Mouse (Mus musculus): Measurements from ENCODE around the gene Rit1. TPM values are rescaled to one million over a fixed set of nuclear protein-coding genes. Genes with fewer than 3 reads are reported as not detected.
A peak's percentile ranks its signal among the peaks of the same experiment; 100 is the strongest.

Gene Rit1
- total and polyA plus RNA-seq, 3 experiments = 18.4 to 28.7 (median 23.7) TPM

GRCm38 (mm10) chr3:88719098-88719497, 2.5 kb downstream of the Rit1 start:
- Histone ChIP-seq H3K4me2 (ENCODE audit: insufficient read depth, low read depth, poor library complexity, severe bottlenecking) (no peak overlapping the region; the same call in 1 of the 2 replicates), H3K4me3 (replicated peaks in 1 of 3; ENCODE audit: low read depth in 2 of 3, low read length in 2 of 3, poor library complexity in 1 of 3) (no peak overlapping the region), H3K79me2 (replicated peaks; ENCODE audit: control insufficient read depth, extremely low read depth, insufficient read depth, poor library complexity, severe bottlenecking) (no peaks in the 10 kb centered on the region), H3K9ac (ENCODE audit: insufficient read depth, low read depth) (no peak overlapping the region), H3K4me1 (ENCODE audit: control insufficient read depth in 1 of 2, insufficient read depth in 2 of 2) (peaks cover 6 to 43% of the 10 kb centered on the region in 2 experiments), H3K36me3 (replicated peaks in 1 of 2; ENCODE audit: control insufficient read depth in 1 of 2, insufficient read depth in 1 of 2, low read length in 1 of 2) (peaks cover 10 to 45% of the 10 kb centered on the region in 2 experiments), H3K27ac (ENCODE audit: insufficient read depth, low read depth) (peak overlapping the region; percentile 11; the same call in 1 of the 2 replicates), H3K9me3 (replicated peaks; ENCODE audit: low read length) (no peaks in the 10 kb centered on the region), H3K27me3 (replicated peaks) (no peaks in the 10 kb centered on the region)
- dilution Hi-C loops (cut with MboI; ENCODE audit: extremely low pct_ligation_motif_present, extremely low pct_unique_long_range_greater_than_20kb, low sequenced_read_pairs) = no loop called here
- no peak for DNase-seq (ENCODE audit: extremely low read depth)
- no peak for TF ChIP-seq USF2 (conservative IDR thresholded peaks at IDR 0.05; ENCODE audit: low read depth, low read length)
- peak; percentile 53 for TF ChIP-seq USF1 (IDR thresholded peaks at IDR 0.05; ENCODE audit: low read depth, low read length)
- in situ Hi-C loops (cut with MboI; ENCODE audit: low pct_ligation_motif_present, low pct_unique_long_range_greater_than_20kb, low sequenced_read_pairs) = loop anchor here (5.0 kb wide), 1 partner anchor 33 kb away; no protein-coding TSS in a partner anchor

GRCm38 (mm10) chr3:88736556-88736955, 19.9 kb downstream of the Rit1 start:
- Histone ChIP-seq H3K4me2 (ENCODE audit: insufficient read depth, low read depth, poor library complexity, severe bottlenecking) (no peak overlapping the region), H3K27me3 (replicated peaks) (no peaks in the 10 kb centered on the region), H3K79me2 (replicated peaks; ENCODE audit: control insufficient read depth, extremely low read depth, insufficient read depth, poor library complexity, severe bottlenecking) (no peaks in the 10 kb centered on the region), H3K4me1 (ENCODE audit: control insufficient read depth in 1 of 2, insufficient read depth in 2 of 2) (peaks cover 0 to 2% of the 10 kb centered on the region in 2 experiments; a peak in 2 of 4 replicates), H3K27ac (ENCODE audit: insufficient read depth, low read depth) (no peak overlapping the region), H3K36me3 (replicated peaks in 1 of 2; ENCODE audit: control insufficient read depth in 1 of 2, insufficient read depth in 1 of 2, low read length in 1 of 2) (peaks cover 0 to 10% of the 10 kb centered on the region in 2 experiments), H3K4me3 (replicated peaks in 1 of 3; ENCODE audit: low read depth in 2 of 3, low read length in 2 of 3, poor library complexity in 1 of 3) (no peak overlapping the region), H3K9me3 (replicated peaks; ENCODE audit: low read length) (no peaks in the 10 kb centered on the region), H3K9ac (ENCODE audit: insufficient read depth, low read depth) (no peak overlapping the region)
- in situ Hi-C loops (cut with MboI; ENCODE audit: low pct_ligation_motif_present, low pct_unique_long_range_greater_than_20kb, low sequenced_read_pairs) = loop anchor here (25.0 kb wide), 1 partner anchor 124 kb away; the partner anchor contains the start of gene Arhgef2
- DNase-seq (ENCODE audit: extremely low read depth) = no peak
- TF ChIP-seq KAT2A (IDR thresholded peaks at IDR 0.05; ENCODE audit: insufficient replicate concordance, low read length) = no peak
- no peak for TF ChIP-seq CHD1 (IDR thresholded peaks at IDR 0.05; ENCODE audit: low read depth, low read length)
- no peak for TF ChIP-seq E2F4 (IDR thresholded peaks at IDR 0.05; ENCODE audit: insufficient replicate concordance, low read depth, low read length)
- dilution Hi-C loops (cut with MboI; ENCODE audit: extremely low pct_ligation_motif_present, extremely low pct_unique_long_range_greater_than_20kb, low sequenced_read_pairs) = no loop called here

GRCm38 (mm10) chr3:88738641-88739040, 22.0 kb downstream of the Rit1 start:
- dilution Hi-C loops (cut with MboI; ENCODE audit: extremely low pct_ligation_motif_present, extremely low pct_unique_long_range_greater_than_20kb, low sequenced_read_pairs) (no loop called here), in situ Hi-C loops (cut with MboI; ENCODE audit: low pct_ligation_motif_present, low pct_unique_long_range_greater_than_20kb, low sequenced_read_pairs) (loop anchor here (25.0 kb wide), 1 partner anchor 126 kb away; the partner anchor contains the start of gene Arhgef2)
- H3K79me2 ChIP-seq (replicated peaks; ENCODE audit: control insufficient read depth, extremely low read depth, insufficient read depth, poor library complexity, severe bottlenecking) = no peaks in the 10 kb centered on the region
- no peak overlapping the region for H3K4me2 ChIP-seq (ENCODE audit: insufficient read depth, low read depth, poor library complexity, severe bottlenecking)
- no peak overlapping the region for H3K4me3 ChIP-seq (replicated peaks in 1 of 3; ENCODE audit: low read depth in 2 of 3, low read length in 2 of 3, poor library complexity in 1 of 3)
- peaks cover 5 to 22% of the 10 kb centered on the region in 2 experiments; a peak in 3 of 4 replicates for H3K4me1 ChIP-seq (ENCODE audit: control insufficient read depth in 1 of 2, insufficient read depth in 2 of 2)
- H3K9me3 ChIP-seq (replicated peaks; ENCODE audit: low read length) = no peaks in the 10 kb centered on the region
- H3K36me3 ChIP-seq (replicated peaks in 1 of 2; ENCODE audit: control insufficient read depth in 1 of 2, insufficient read depth in 1 of 2, low read length in 1 of 2) = no peaks in the 10 kb centered on the region
- H3K27me3 ChIP-seq (replicated peaks) = no peaks in the 10 kb centered on the region
- DNase-seq (ENCODE audit: extremely low read depth) = peak; percentile 66
- H3K27ac ChIP-seq (ENCODE audit: insufficient read depth, low read depth) = no peak overlapping the region
- TF ChIP-seq NELFE (IDR thresholded peaks at IDR 0.05; ENCODE audit: low read depth, low read length) (no peak), MAZ (IDR thresholded peaks at IDR 0.05; ENCODE audit: low read depth, low read length) (0 out of 2 replicates have a peak, but pooled peaks have one; percentile 24), POLR2A (IDR thresholded peaks at IDR 0.05; ENCODE audit: low read depth, low read length) (no peak), ETS1 (conservative IDR thresholded peaks at IDR 0.05; ENCODE audit: low read depth, low read length) (no peak), MYC (IDR thresholded peaks at IDR 0.05; ENCODE audit: low read depth, low read length) (no peak), RAD21 (IDR thresholded peaks at IDR 0.05; ENCODE audit: low read depth, low read length) (peak; percentile 84), IRF4 (IDR thresholded peaks at IDR 0.05; ENCODE audit: low read depth, low read length) (peak; percentile 33; the same call in 1 of the 2 replicates), UBTF (IDR thresholded peaks at IDR 0.05; ENCODE audit: low read depth, low read length) (no peak), SMC3 (IDR thresholded peaks at IDR 0.05; ENCODE audit: low read depth, low read length) (peak; percentile 85), HCFC1 (IDR thresholded peaks at IDR 0.05; ENCODE audit: low read depth, low read length) (no peak), CHD2 (IDR thresholded peaks at IDR 0.05; ENCODE audit: low read length) (no peak), MAX (IDR thresholded peaks at IDR 0.05; ENCODE audit: low read length) (0 out of 2 replicates have a peak, but pooled peaks have one; percentile 29), BHLHE40 (IDR thresholded peaks at IDR 0.05; ENCODE audit: low read depth, low read length) (no peak), SIN3A (IDR thresholded peaks at IDR 0.05; ENCODE audit: low read length) (0 out of 2 replicates have a peak, but pooled peaks have one; percentile 21), CTCF (conservative IDR thresholded peaks at IDR 0.05 in 1 of 2, IDR thresholded peaks at IDR 0.05 in 1 of 2; ENCODE audit: low read depth in 2 of 2, low read length in 2 of 2) (peak; percentile 75 to 90; a peak in 3 of 4 replicates), JUND (conservative IDR thresholded peaks at IDR 0.05; ENCODE audit: low read depth, low read length) (no peak), ZC3H11A (IDR thresholded peaks at IDR 0.05; ENCODE audit: low read depth, low read length) (peak; percentile 49; the same call in 1 of the 2 replicates)
- H3K9ac ChIP-seq (ENCODE audit: insufficient read depth, low read depth) = no peak overlapping the region

Data from CH12.LX (cell line).